Mouse (Mus musculus) intestine, postnatal 0 days (tissue): ENCODE measurements around the gene C5ar1. TPM values are rescaled to one million over a fixed set of nuclear protein-coding genes. Genes with fewer than 3 reads are reported as not detected.

ENCODE experiments used
- ATAC-seq: fragments of 200-750 bp; cut with Nextera tagmentation; 2 replicates; pipeline ENCODE4 v1.8.0; 2017; ENCODE audit warnings: mild to moderate bottlenecking, moderate TSS enrichment, moderate library complexity
- H3K27ac ChIP-seq: fragments of 300-500 bp; sonication (generic); 2 replicates; pipeline ENCODE4 v1.5.1; 2014; ENCODE audit warnings: mild to moderate bottlenecking, low read depth, low read length, moderate library complexity
- H3K27me3 ChIP-seq: fragments of 300-500 bp; sonication (generic); replicated peaks from 2 replicates; pipeline ENCODE4 v1.6.1; 2014; ENCODE audit warnings: low read length, mixed read lengths; ENCODE audit not compliant: control insufficient read depth, insufficient read depth
- H3K36me3 ChIP-seq: fragments of 300-500 bp; sonication (generic); 2 replicates; pipeline ENCODE4 v1.6.1; 2014; ENCODE audit warnings: mild to moderate bottlenecking, moderate library complexity; ENCODE audit not compliant: control insufficient read depth, insufficient read depth
- H3K4me1 ChIP-seq: fragments of 300-500 bp; sonication (generic); replicated peaks from 2 replicates; pipeline ENCODE4 v1.6.1; 2014; ENCODE audit warnings: antibody characterized with exemption, low read length, mixed read lengths; ENCODE audit not compliant: control insufficient read depth, insufficient read depth
- H3K4me2 ChIP-seq: fragments of 300-500 bp; sonication (generic); replicated peaks from 2 replicates; pipeline ENCODE4 v1.6.1; 2014; ENCODE audit warnings: low read depth, mild to moderate bottlenecking, moderate library complexity
- H3K4me3 ChIP-seq: fragments of 300-500 bp; sonication (generic); 2 replicates; pipeline ENCODE4 v1.5.1; 2014; ENCODE audit warnings: low read depth, low read length
- H3K9ac ChIP-seq: fragments of 300-500 bp; sonication (generic); 2 replicates; pipeline ENCODE4 v1.6.1; 2014; ENCODE audit warnings: mild to moderate bottlenecking, low read depth, low read length
- H3K9me3 ChIP-seq: fragments of 300-500 bp; sonication (generic); 2 replicates; pipeline ENCODE4 v1.6.1; 2016; ENCODE audit warnings: mixed run types; ENCODE audit not compliant: control insufficient read depth
- CTCF ChIP-seq: sonication (generic); IDR thresholded peaks from 2 replicates; pipeline ENCODE4 v1.5.1; 2016; ENCODE audit warnings: low read depth, mild to moderate bottlenecking, control low read depth, antibody characterized with exemption, moderate library complexity
- whole genome bisulfite sequencing: fragments of 180-500 bp; shearing (Covaris S2); extraction: QIAGEN DNeasy Blood & Tissue Kit; methylation state at CpG from one replicate; pipeline ENCODE4 v1.1.7; 2014; 5-methylcytosine and 5-hydroxymethylcytosine counted together
- polyA plus RNA-seq: library from polyadenylated mRNA; unstranded; fragments of >200 nt; fragmentation: Nextera tagmentation; extraction: Ambion mirVana; gene quantifications from 2 replicates; pipeline ENCODE4 v1.2.1, GENCODE M21; 2015

Gene C5ar1
- polyA plus RNA-seq, 1 experiment from 2014 or later = 2.1 TPM

DNA sequence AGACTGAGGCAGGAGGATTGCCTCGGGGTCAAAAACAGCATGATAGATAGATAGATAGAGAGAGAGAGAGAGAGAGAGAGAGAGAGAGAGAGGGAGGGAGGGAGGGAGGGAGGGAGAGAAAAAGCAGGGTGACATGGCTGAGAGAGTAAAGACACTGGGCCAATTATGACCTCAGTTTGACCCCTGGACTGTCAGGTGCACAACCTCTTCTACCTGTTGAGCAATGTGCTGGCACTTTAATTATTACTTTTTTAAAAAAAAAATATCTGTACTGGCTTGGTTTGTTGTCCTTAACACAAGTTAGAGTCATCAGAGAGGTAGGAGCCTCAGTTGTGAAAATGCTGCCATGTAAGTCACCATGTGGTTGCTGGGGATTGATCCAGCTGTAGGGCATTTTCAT lies 28.5 kb upstream of the C5ar1 start:
- ATAC-seq = no peak
- Histone ChIP-seq H3K4me1 (no peaks in the 10 kb centered on the region), H3K27ac (no peak overlapping the region), H3K9me3 (no peaks in the 10 kb centered on the region), H3K27me3 (no peaks in the 10 kb centered on the region), H3K9ac (no peak overlapping the region), H3K4me2 (no peak overlapping the region), H3K4me3 (no peak overlapping the region), H3K36me3 (peaks cover 17% of the 10 kb centered on the region)
- no peak for TF ChIP-seq CTCF
- WGBS = 76% methylated on average over 1 of the region's 1 CpGs

DNA sequence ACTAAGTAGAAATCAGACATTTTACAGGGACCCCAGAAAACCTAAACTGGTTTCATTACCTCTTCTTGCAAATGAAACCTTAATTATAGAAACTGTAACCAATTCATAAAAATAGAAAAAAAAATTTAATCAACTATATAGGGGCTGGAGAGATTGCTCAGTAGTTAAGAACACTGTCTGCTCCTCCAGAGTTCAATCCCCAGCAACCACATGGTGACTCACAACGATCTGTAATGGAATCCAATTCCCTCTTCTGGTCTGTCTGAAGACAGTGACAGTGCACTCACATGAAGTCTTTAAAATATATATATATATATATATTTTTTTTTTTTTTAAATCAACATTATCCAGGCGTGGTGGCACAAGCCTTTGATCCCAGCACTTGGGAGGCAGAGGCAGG lies 27.7 kb upstream of the C5ar1 start:
- H3K27me3 ChIP-seq = no peaks in the 10 kb centered on the region
- peaks cover 24% of the 10 kb centered on the region for H3K36me3 ChIP-seq
- peak overlapping the region; percentile 99; the same call in 1 of the 2 replicates for H3K27ac ChIP-seq
- peak overlapping the region; percentile 85 for H3K9ac ChIP-seq
- no peak for TF ChIP-seq CTCF
- H3K9me3 ChIP-seq = no peaks in the 10 kb centered on the region
- H3K4me2 ChIP-seq = peak overlapping the region; percentile 67
- H3K4me3 ChIP-seq = peak overlapping the region; percentile 68
- ATAC-seq = no peak
- H3K4me1 ChIP-seq = no peaks in the 10 kb centered on the region
- WGBS = 71% methylated on average over 2 of the region's 2 CpGs

- Histone ChIP-seq H3K4me1 (no peaks in the 10 kb centered on the region), H3K27ac (peak within 1 kb of the TSS; percentile 99), H3K36me3 (peaks cover 32% of the 10 kb centered on the region), H3K9me3 (no peaks in the 10 kb centered on the region), H3K4me3 (peak within 1 kb of the TSS; percentile 68), H3K4me2 (peak within 1 kb of the TSS; percentile 67), H3K27me3 (no peaks in the 10 kb centered on the region), H3K9ac (peak within 1 kb of the TSS; percentile 85)
- WGBS = under 1% methylated on average over 69 of the region's 70 CpGs
- TF ChIP-seq CTCF = no peak
- ATAC-seq = peak; percentile 91
Measured at GRCm38 (mm10) chr7:16286026-16286961, 27.0 kb upstream of the C5ar1 start, which contains the start of gene Ccdc9. TSS of gene Ccdc9 (minus strand) at chr7:16286795.

- Histone ChIP-seq H3K36me3 (peaks cover 39% of the 10 kb centered on the region), H3K4me3 (peak overlapping the region; percentile 48), H3K4me2 (peak overlapping the region; percentile 67), H3K27ac (peak overlapping the region; percentile 73), H3K9ac (peak overlapping the region; percentile 50), H3K9me3 (no peaks in the 10 kb centered on the region), H3K27me3 (no peaks in the 10 kb centered on the region), H3K4me1 (no peaks in the 10 kb centered on the region)
- no peak for TF ChIP-seq CTCF
- WGBS = 1% methylated on average over 14 of the region's 14 CpGs
- peak; percentile 53 for ATAC-seq
Measured at GRCm38 (mm10) chr7:16285450-16286025, 26.2 kb upstream of the C5ar1 start.

DNA sequence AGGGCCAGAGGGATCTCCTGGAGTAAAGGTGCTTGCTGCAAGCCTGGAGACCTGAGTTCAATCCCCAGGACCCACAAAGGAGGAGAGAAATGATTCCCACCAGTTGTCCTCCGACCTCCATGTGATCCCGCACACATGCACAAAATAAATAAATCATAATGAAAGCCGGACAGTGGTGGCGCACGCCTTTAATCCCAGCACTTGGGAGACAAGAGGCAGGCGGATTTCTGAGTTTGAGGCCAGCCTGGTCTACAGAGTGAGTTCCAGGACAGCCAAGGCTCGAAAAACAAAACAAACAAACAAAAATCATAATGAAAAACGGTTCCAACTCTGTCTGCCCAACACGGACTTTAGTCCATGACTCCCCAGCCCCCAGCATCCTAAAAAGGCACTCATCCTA lies 25.6 kb upstream of the C5ar1 start:
- Histone ChIP-seq H3K9me3 (no peaks in the 10 kb centered on the region), H3K4me1 (no peaks in the 10 kb centered on the region), H3K27ac (no peak overlapping the region; the same call in 1 of the 2 replicates), H3K4me2 (peak overlapping the region; percentile 67), H3K4me3 (peak overlapping the region; percentile 48), H3K27me3 (no peaks in the 10 kb centered on the region), H3K36me3 (peaks cover 46% of the 10 kb centered on the region), H3K9ac (no peak overlapping the region)
- 47% methylated on average over 9 of the region's 9 CpGs for WGBS
- no peak for ATAC-seq
- TF ChIP-seq CTCF = no peak

DNA sequence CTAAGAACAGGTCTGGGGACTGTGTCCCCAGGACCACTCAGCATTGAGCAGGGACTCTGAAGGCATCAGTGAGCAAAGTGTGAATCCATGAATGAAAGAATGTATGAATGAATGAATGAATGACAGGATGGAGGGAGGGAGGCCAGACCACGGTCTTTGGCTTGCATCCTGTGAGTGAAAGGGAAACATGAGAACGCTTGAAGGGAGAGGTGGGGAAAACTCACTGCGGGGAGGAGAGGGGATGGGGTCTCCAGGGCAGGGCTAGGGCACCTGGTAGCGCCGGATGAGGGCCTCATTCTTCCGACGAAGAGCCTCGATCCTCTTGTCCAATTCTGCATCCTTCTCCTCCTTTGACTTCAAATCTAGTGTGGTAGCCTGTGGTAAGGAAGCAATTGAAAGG lies 24.7 kb upstream of the C5ar1 start:
- no peaks in the 10 kb centered on the region for H3K27me3 ChIP-seq
- WGBS = 89% methylated on average over 8 of the region's 8 CpGs
- no peak overlapping the region for H3K4me2 ChIP-seq
- TF ChIP-seq CTCF = no peak
- no peak for ATAC-seq
- no peak overlapping the region for H3K9ac ChIP-seq
- H3K27ac ChIP-seq = no peak overlapping the region
- no peak overlapping the region for H3K4me3 ChIP-seq
- no peaks in the 10 kb centered on the region for H3K9me3 ChIP-seq
- H3K4me1 ChIP-seq = no peaks in the 10 kb centered on the region
- peaks cover 49% of the 10 kb centered on the region for H3K36me3 ChIP-seq
